Mouse (Mus musculus) G1E (cell line): ENCODE results near the gene Astn2. TPM values are rescaled to one million over a fixed set of nuclear protein-coding genes. Genes with fewer than 3 reads are reported as not detected.

Experiments used
- ATAC-seq: 2 replicates; pipeline ENCODE4 v1.8.0; 2016; ENCODE audit warnings: mild to moderate bottlenecking; ENCODE audit not compliant: insufficient number of reproducible peaks, poor library complexity, low FRiP score, severe bottlenecking; ENCODE audit errors: extremely low read depth
- DNase-seq: peaks from one replicate; pipeline ENCODE4 v3.0.0; 2012; ENCODE audit warnings: low spot score
- H3K27me3 ChIP-seq: 2 replicates; pipeline ENCODE4 v1.6.1; 2012; ENCODE audit warnings: mild to moderate bottlenecking, low read length, inconsistent platforms; ENCODE audit not compliant: insufficient read depth
- H3K36me3 ChIP-seq: replicated peaks from 2 replicates; pipeline ENCODE3; 2012; ENCODE audit warnings: mild to moderate bottlenecking, inconsistent platforms
- H3K4me1 ChIP-seq: 2 replicates; pipeline ENCODE4 v1.6.1; 2012; ENCODE audit warnings: low read depth, low read length, inconsistent platforms, mixed read lengths; ENCODE audit not compliant: insufficient read depth
- H3K4me3 ChIP-seq: 2 replicates; pipeline ENCODE4 v1.5.1; 2012; ENCODE audit warnings: low read depth, mild to moderate bottlenecking, inconsistent platforms, low read length, moderate library complexity, mixed read lengths
- H3K9me3 ChIP-seq: replicated peaks from 2 replicates; pipeline ENCODE4 v1.6.1; 2012; ENCODE audit warnings: inconsistent platforms
- CTCF ChIP-seq: IDR thresholded peaks from 2 replicates; pipeline ENCODE4 v1.5.1; 2012; ENCODE audit warnings: low read depth, low read length, inconsistent platforms, mixed read lengths
- GATA1 ChIP-seq: IDR thresholded peaks from 2 replicates; pipeline ENCODE4 v1.6.1; 2012; ENCODE audit warnings: borderline replicate concordance, low read length, inconsistent platforms, mixed read lengths
- GATA2 ChIP-seq: IDR thresholded peaks from 2 replicates; pipeline ENCODE4 v1.6.1; 2012; ENCODE audit warnings: low read depth, low read length, inconsistent platforms, borderline replicate concordance
- POLR2AphosphoS5 ChIP-seq: IDR thresholded peaks from 2 replicates; pipeline ENCODE4 v1.6.1; 2012; ENCODE audit warnings: low read depth, low read length, inconsistent platforms; ENCODE audit not compliant: insufficient replicate concordance
- TAL1 ChIP-seq: conservative IDR thresholded peaks from 2 replicates; pipeline ENCODE4 v1.6.1; 2012; ENCODE audit warnings: low read depth, low read length, inconsistent platforms, mixed read lengths
- polyA plus RNA-seq: library from polyadenylated mRNA; stranded (reverse); fragments of >175 nt; gene quantifications from 2 replicates; pipeline ENCODE4 v1.2.3, GENCODE M21; 2012
- total RNA-seq, 2 experiments: library from RNA; stranded (forward) in 1 of 2; stranded (reverse) in 1 of 2; fragments of 200-1000 nt in 1 of 2; fragments of >200 nt in 1 of 2; fragmentation: Nextera tagmentation in 1 of 2; gene quantifications; 2 replicates each; pipeline ENCODE4 v1.2.3; 2014 to 2017

The Astn2 gene
- total and polyA plus RNA-seq, 3 experiments = not detected

DNA sequence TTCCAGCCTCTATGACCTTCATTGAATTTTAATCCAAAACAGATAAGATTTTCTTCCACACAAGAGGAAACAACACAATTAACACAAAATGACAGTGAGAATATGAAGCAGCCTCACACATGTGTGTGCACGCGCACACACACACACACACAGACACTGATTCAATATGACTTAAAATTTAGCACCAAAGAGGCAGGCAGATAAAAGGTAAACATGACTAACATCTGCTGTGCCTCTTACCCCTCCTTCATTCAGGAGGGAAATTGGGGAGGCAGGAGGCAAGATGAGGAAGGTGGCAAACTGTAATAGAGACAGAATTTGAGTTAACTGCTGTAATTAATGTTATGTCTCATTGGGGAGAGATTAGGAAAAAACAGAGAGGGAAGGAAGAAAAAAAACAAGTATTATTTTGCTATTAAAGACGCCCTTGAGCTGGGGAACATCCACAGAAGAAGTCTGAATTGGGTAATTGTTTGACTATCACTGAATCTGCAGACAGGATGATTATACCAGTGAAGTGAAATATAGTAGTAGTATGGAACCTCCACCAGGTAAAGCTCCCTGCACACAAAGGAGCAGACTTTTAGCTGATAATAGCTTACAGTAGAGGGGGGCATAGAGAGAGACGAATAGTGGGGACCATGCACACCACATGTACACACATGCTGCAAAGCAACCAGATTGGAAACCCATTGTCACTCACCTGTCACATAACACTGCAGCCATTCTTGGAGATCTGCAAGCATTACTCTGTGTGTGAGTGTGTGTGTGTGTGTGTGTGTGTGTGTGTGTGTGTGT lies 149.5 kb downstream of the Astn2 start:
- DNase-seq (no peak), ATAC-seq (no peak)
- TF ChIP-seq GATA1 (no peak), GATA2 (no peak), CTCF (no peak), POLR2AphosphoS5 (no peak), TAL1 (no peak)

DNA sequence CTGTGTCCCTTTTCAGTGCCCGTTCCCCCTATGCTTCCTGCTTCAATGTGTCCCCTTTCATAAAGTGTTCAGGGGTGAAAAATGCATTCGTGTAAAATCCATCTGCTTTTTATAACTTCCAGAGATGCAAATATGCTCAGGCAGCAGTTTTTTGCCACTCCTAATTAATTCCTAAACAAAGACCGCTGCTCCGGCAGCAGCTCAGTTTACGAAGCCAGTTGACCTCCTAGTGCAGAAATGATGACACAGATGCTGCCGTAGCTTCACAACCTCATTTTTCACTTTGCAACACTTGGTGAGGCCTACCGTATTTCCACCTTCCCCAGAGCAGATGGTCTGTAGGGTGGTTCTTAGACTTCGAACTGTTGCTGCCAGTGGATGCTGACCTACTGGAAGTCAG lies 155.9 kb downstream of the Astn2 start:
- TF ChIP-seq TAL1 = no peak
- TF ChIP-seq CTCF = no peak
- TF ChIP-seq POLR2AphosphoS5 = no peak
- TF ChIP-seq GATA2 = no peak
- TF ChIP-seq GATA1 = no peak
- H3K4me1 ChIP-seq = no peaks in the 10 kb centered on the region
- DNase-seq = no peak
- no peak for ATAC-seq
- H3K9me3 ChIP-seq = peaks cover 8% of the 10 kb centered on the region
- H3K27me3 ChIP-seq = no peaks in the 10 kb centered on the region
- H3K36me3 ChIP-seq = no peaks in the 10 kb centered on the region
- H3K4me3 ChIP-seq = no peak overlapping the region

More for the DNA sequence above, 149.5 kb downstream of the Astn2 start:
- no peaks in the 10 kb centered on the region for H3K27me3 ChIP-seq
- H3K36me3 ChIP-seq = no peaks in the 10 kb centered on the region
- 0 out of 2 replicates have a peak, but pooled peaks cover 5% of the 10 kb centered on the region for H3K9me3 ChIP-seq
- H3K4me3 ChIP-seq = no peak overlapping the region
- H3K4me1 ChIP-seq = no peaks in the 10 kb centered on the region

GRCm38 (mm10) chr4:66242683-66243082 lies 161.7 kb downstream of the Astn2 start:
- no peak overlapping the region for H3K4me3 ChIP-seq
- no peaks in the 10 kb centered on the region for H3K4me1 ChIP-seq
- ATAC-seq (no peak), DNase-seq (no peak)
- H3K27me3 ChIP-seq = no peaks in the 10 kb centered on the region
- H3K9me3 ChIP-seq = no peaks in the 10 kb centered on the region
- TF ChIP-seq GATA2 (no peak), CTCF (no peak), POLR2AphosphoS5 (no peak), TAL1 (no peak), GATA1 (no peak)
- no peaks in the 10 kb centered on the region for H3K36me3 ChIP-seq

DNA sequence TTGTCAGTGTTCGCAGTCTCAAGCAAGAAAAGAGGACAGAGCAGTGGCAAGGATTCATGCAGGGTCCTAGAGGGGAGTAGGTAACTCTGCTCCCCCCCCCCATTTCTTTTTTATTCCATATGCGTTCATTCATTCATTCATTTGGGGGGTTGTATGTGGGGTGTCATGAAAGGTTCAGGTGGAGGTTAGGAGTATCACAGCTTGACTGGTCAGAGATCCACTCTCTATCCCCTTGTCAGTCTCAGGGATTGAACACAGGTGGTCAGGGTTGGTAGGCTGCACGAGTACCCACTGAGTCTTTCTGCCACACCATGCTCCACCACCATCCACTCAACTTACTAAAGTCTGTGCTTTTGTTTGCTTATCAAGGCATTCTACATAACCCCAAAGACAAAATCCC lies 171.6 kb downstream of the Astn2 start:
- ATAC-seq = no peak
- Histone ChIP-seq H3K4me1 (no peaks in the 10 kb centered on the region), H3K9me3 (peaks cover 7% of the 10 kb centered on the region; the same call in 1 of the 2 replicates), H3K27me3 (no peaks in the 10 kb centered on the region), H3K4me3 (no peak overlapping the region), H3K36me3 (no peaks in the 10 kb centered on the region)
- no peak for TF ChIP-seq POLR2AphosphoS5
- TF ChIP-seq CTCF = no peak
- no peak for DNase-seq

DNA sequence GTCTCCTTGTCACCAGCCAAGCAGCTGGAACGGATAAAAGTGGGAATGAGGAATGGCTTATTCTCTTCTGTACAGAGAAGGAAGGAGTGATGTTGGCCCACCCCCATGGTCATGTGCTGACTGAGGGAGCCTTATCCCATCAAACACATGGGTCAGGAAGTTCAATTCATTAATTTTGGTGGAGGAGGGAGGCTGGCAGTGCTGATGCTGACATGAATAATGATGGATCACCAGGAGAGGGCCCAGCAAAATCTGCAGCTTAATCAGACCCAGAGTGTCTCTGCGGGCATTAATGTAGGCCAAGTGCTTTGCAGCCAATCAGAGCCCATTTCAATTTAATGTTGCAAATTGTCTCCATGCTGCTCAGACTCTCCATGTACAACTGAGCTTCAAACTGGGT lies 172.1 kb downstream of the Astn2 start:
- Histone ChIP-seq H3K27me3 (no peaks in the 10 kb centered on the region), H3K4me1 (no peaks in the 10 kb centered on the region), H3K4me3 (no peak overlapping the region), H3K9me3 (peaks cover 8% of the 10 kb centered on the region; the same call in 1 of the 2 replicates), H3K36me3 (no peaks in the 10 kb centered on the region)
- ATAC-seq (no peak), DNase-seq (no peak)
- TF ChIP-seq GATA1 (no peak), TAL1 (no peak), POLR2AphosphoS5 (no peak)

DNA sequence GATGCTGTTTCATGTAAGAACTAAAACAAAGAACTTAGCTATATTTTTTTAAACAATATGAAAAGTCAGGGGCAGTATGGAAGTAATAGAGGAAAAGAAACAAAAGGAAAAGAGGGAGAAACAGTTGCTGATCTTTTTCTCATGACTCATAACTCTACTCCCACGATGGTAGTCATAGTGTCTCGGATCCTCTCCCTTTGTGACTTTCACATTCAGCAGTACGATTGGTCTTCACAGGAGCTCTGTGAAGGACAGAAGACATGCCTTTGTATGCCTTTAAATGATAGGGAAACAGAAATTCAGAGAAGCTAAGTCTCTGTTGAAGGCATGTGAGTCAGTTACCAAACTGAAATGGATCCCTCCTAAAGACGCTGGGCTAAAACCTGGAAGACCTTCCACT lies 173.7 kb downstream of the Astn2 start:
- TF ChIP-seq POLR2AphosphoS5 (no peak), GATA2 (no peak), GATA1 (no peak), TAL1 (no peak), CTCF (no peak)

More for the DNA sequence above, 173.7 kb downstream of the Astn2 start:
- Histone ChIP-seq H3K9me3 (peaks cover 8% of the 10 kb centered on the region; the same call in 1 of the 2 replicates), H3K27me3 (no peaks in the 10 kb centered on the region), H3K4me3 (no peak overlapping the region), H3K4me1 (no peaks in the 10 kb centered on the region), H3K36me3 (no peaks in the 10 kb centered on the region)
- DNase-seq (no peak), ATAC-seq (no peak)
